Mouse (Mus musculus) ES-E14 (cell line): ENCODE data around the gene Slc48a1. TPM values are rescaled to one million over a fixed set of nuclear protein-coding genes. Genes with fewer than 3 reads are reported as not detected.

Source experiments
- DNase-seq: peaks from one replicate; pipeline ENCODE4 v3.0.0-alpha.2; 2013; ENCODE audit warnings: low read depth, low spot score
- H3K27ac ChIP-seq: 2 replicates; pipeline ENCODE4 v1.5.1; 2012; ENCODE audit warnings: low read depth, mild to moderate bottlenecking, low read length, moderate library complexity, mixed read lengths; ENCODE audit not compliant: poor library complexity, insufficient read depth, severe bottlenecking
- H3K36me3 ChIP-seq: 2 replicates; pipeline ENCODE4 v1.6.1; 2012; ENCODE audit warnings: mild to moderate bottlenecking, low read length, moderate library complexity, mixed read lengths; ENCODE audit not compliant: control insufficient read depth, poor library complexity, insufficient read depth, severe bottlenecking
- H3K4me1 ChIP-seq, 2 experiments: fragments of 150-350 bp in 1 of 2; sonication (generic) in 1 of 2; 2 replicates each; pipeline ENCODE4 v1.6.1; 2012; ENCODE audit warnings: low read length in 2 of 2, mild to moderate bottlenecking in 1 of 2, mixed read lengths in 1 of 2; ENCODE audit not compliant: control insufficient read depth in 2 of 2, insufficient read depth in 2 of 2, poor library complexity in 1 of 2
- H3K4me3 ChIP-seq, 2 experiments: fragments of 150-350 bp in 1 of 2; sonication (generic) in 1 of 2; 2 replicates each; pipeline ENCODE4 v1.5.1; 2012; ENCODE audit warnings: low read length in 2 of 2, low read depth in 1 of 2, mild to moderate bottlenecking in 1 of 2, mixed read lengths in 1 of 2; ENCODE audit not compliant: insufficient read depth in 1 of 2, poor library complexity in 1 of 2, severe bottlenecking in 1 of 2
- H3K9ac ChIP-seq: 2 replicates; pipeline ENCODE4 v1.6.1; 2012; ENCODE audit warnings: low read depth, mild to moderate bottlenecking, low read length, mixed read lengths; ENCODE audit not compliant: poor library complexity, insufficient read depth, severe bottlenecking
- H3K9me3 ChIP-seq: fragments of 150-350 bp; sonication (generic); 2 replicates; pipeline ENCODE4 v1.6.1; 2012; ENCODE audit warnings: low read depth, mild to moderate bottlenecking, low read length; ENCODE audit not compliant: control insufficient read depth, insufficient read depth
- CHD2 ChIP-seq: IDR thresholded peaks from 2 replicates; pipeline ENCODE4 v1.6.1; 2014; ENCODE audit warnings: mild to moderate bottlenecking, low read depth, low read length, inconsistent platforms
- HCFC1 ChIP-seq: IDR thresholded peaks from 2 replicates; pipeline ENCODE4 v1.6.1; 2012; ENCODE audit warnings: low read length, inconsistent platforms, borderline replicate concordance; ENCODE audit not compliant: insufficient read depth
- MAFK ChIP-seq: IDR thresholded peaks from 2 replicates; pipeline ENCODE4 v1.6.1; 2014; ENCODE audit warnings: mild to moderate bottlenecking, low read depth, low read length, inconsistent platforms; ENCODE audit not compliant: insufficient read depth
- ZC3H11A ChIP-seq: IDR thresholded peaks from 2 replicates; pipeline ENCODE4 v1.6.1; 2012; ENCODE audit warnings: low read depth, mild to moderate bottlenecking, inconsistent platforms, low read length, borderline replicate concordance
- ZNF384 ChIP-seq: IDR thresholded peaks from 2 replicates; pipeline ENCODE4 v1.6.1; 2012; ENCODE audit warnings: low read depth, low read length, inconsistent platforms
- in situ Hi-C, 2 experiments: fragments of 600-800 bp; cut with MboI; formaldehyde crosslinking; loops; one replicate each; pipeline ENCODE4 v1.15.1; 2025; ENCODE audit warnings: low sequenced_read_pairs in 2 of 2, inconsistent platforms in 1 of 2; ENCODE audit not compliant: unreplicated experiment in 2 of 2
- total RNA-seq: library from RNA; depleted of rRNA; stranded (reverse); fragments of 300-350 nt; gene quantifications from 2 replicates; pipeline ENCODE4 v1.2.3, GENCODE M21; 2012

Slc48a1 gene
- total RNA-seq, 1 experiment: 18.6 TPM

DNA sequence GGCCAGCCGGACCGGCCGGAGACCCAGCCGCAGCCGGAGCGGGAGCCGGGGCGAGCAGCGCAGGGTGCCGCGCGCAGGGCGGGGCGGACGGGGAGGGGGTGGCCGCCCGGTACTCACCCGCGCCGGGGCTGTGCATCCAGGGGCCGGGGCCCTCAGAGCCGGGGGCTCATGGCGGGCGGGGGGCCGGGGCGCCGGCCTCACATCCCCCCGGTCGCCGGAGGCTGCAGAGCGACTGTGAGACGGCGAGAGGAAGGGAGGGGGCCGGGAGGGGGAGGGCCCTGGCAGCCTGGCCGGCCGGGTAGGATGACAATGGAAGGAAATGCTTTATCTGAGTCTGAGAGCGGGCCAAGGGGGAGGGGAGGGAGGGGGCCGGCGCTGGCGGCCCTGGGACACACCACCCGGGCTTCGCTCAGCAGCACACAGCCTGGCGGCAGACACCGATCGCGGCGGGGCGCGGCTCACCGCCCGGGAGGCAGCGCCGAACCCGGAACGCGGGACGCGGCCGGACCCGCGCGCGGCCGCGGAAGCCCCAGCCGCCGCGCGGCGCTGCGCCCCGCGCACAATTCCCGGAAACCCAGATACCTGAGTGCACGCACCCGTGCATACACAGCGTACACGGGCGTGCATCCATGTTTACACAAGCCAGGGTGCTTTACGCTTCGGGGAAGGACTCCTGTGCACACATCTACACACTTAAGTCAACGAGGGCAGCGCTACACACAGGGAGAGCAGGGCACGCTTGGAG is 53.1 kb downstream of the Slc48a1 start:
- no peaks in the 10 kb centered on the region for H3K9me3 ChIP-seq
- H3K4me1 ChIP-seq: peaks cover 2 to 11% of the 10 kb centered on the region in 2 experiments; a peak in 2 of 4 replicates
- H3K36me3 ChIP-seq: no peaks in the 10 kb centered on the region
- DNase-seq: peak; percentile 43
- TF ChIP-seq ZC3H11A: no peak
- TF ChIP-seq ZNF384: no peak
- peak; percentile 26; the same call in 1 of the 2 replicates for TF ChIP-seq HCFC1
- no peak for TF ChIP-seq MAFK
- TF ChIP-seq CHD2: no peak
- peak overlapping the region; percentile 73 for H3K9ac ChIP-seq
- H3K4me3 ChIP-seq: peak overlapping the region; percentile 56 to 90
- H3K27ac ChIP-seq: no peak overlapping the region; the same call in 1 of the 2 replicates
- in situ Hi-C loops: no loop called here

- Histone ChIP-seq H3K9me3 (no peaks in the 10 kb centered on the region), H3K4me1 (peaks cover 2 to 14% of the 10 kb centered on the region in 2 experiments; a peak in 2 of 4 replicates), H3K36me3 (no peaks in the 10 kb centered on the region), H3K4me3 (peak overlapping the region; percentile 56 to 90), H3K9ac (peak overlapping the region; percentile 73), H3K27ac (no peak overlapping the region; the same call in 1 of the 2 replicates)
- in situ Hi-C loops: no loop called here
- TF ChIP-seq CHD2: no peak
- no peak for TF ChIP-seq MAFK
- no peak for TF ChIP-seq ZC3H11A
- no peak for TF ChIP-seq ZNF384
- no peak for TF ChIP-seq HCFC1
- DNase-seq: no peak
Observed at GRCm38 (mm10) chr15:97831987-97832640, 53.8 kb downstream of the Slc48a1 start.

DNA sequence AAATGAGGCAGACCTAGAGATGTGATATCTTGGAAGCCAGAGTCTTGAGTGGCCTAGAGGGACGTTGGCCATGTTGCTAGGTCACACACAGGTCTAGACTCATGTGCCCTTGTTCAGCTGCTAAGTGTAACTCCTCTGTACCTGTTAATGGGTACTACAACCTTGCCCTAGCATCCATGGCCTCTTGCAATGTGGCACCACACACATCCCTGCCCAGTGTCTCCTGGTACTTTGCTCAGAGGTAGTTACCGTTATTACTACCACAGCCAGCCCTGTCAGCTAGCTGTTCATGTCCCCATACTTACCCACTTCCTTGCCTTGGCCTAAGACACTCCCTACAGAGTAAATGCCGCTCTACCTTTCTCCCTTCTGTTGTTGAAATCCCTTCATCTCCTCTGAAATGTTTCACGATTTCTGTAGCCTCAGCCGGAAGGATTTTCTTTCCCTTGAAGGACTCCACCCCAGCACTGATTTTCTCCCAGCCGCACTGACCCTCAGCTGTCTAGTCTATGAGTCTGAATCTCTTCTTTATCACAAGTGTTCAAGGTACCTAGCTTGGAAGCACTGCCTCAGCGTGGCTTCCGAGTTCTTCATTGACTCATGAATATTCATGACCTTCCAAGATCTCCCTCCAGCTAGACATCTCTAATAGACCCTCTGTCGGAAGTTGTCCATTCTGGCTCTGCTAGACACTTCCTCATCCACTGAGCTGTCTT is 54.6 kb downstream of the Slc48a1 start:
- Histone ChIP-seq H3K36me3 (no peaks in the 10 kb centered on the region), H3K4me1 (peaks cover 2 to 16% of the 10 kb centered on the region in 2 experiments; a peak in 2 of 4 replicates), H3K4me3 (no peak overlapping the region), H3K27ac (no peak overlapping the region), H3K9me3 (no peaks in the 10 kb centered on the region), H3K9ac (no peak overlapping the region)
- no peak for TF ChIP-seq ZNF384
- TF ChIP-seq MAFK: no peak
- no peak for TF ChIP-seq ZC3H11A
- TF ChIP-seq HCFC1: no peak
- TF ChIP-seq CHD2: no peak
- DNase-seq: no peak
- in situ Hi-C loops: no loop called here

DNA sequence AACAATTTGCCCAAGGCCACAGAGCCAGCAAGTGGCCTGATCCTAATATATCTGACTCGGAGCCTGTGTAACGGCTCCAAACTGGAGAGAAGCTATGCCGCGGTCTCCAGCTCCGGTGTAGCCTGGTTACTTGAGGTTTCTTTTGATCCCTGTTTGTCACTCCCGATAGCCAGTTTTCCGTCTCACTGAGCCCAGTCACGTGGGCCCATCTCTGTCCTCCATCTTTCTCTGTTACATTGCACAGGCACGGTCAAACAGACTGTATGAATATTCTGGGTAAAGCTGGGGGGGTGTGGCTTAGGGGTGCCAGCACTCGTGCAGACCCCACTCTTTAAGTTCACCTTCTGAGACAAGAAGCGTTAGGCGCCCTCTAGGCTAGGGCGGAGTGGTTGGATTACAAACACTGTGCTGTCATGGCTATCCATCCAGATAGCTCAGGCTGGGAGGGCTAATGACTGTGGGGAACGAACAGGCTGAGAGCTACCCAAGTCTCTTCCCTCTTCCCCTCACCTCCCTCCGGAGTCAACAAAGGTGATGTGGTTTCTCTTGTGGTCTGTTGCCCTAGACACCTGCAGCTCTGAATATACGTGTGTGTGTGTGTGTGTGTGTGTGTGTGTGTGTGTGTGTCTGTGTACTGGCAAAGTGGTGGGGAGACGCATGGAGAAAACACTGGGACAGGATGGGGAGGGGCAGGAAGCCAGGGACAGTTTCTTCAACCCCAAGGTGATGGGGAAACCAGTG is 58.0 kb downstream of the Slc48a1 start:
- Histone ChIP-seq H3K9ac (no peak overlapping the region), H3K9me3 (no peaks in the 10 kb centered on the region), H3K36me3 (no peaks in the 10 kb centered on the region), H3K4me3 (no peak overlapping the region), H3K4me1 (peaks cover 2 to 19% of the 10 kb centered on the region in 2 experiments; a peak in 2 of 4 replicates), H3K27ac (no peak overlapping the region; the same call in 1 of the 2 replicates)
- TF ChIP-seq ZC3H11A (no peak), ZNF384 (no peak), HCFC1 (no peak), MAFK (no peak), CHD2 (no peak)
- no peak for DNase-seq
- in situ Hi-C loops: no loop called here
